Mouse (Mus musculus) olfactory bulb, adult 2 months (tissue): ENCODE results near the gene Cnot9.

Source experiments
- CTCF ChIP-seq: fragments of 200-500 bp; IDR thresholded peaks from 2 replicates; pipeline ENCODE4 v1.5.1; 2012; ENCODE audit warnings: low read depth, mild to moderate bottlenecking, low read length, moderate library complexity; ENCODE audit not compliant: insufficient read depth
- POLR2A ChIP-seq: fragments of 200-500 bp; IDR thresholded peaks from 2 replicates; pipeline ENCODE4 v1.6.1; 2012; ENCODE audit warnings: mild to moderate bottlenecking, low read depth, low read length, moderate library complexity; ENCODE audit not compliant: insufficient read depth

GRCm38 (mm10) chr1:74544184-74544583 lies 38.3 kb downstream of the Cnot9 start, which contains the start of gene Usp37:
- no peak for TF ChIP-seq CTCF
- no peak for TF ChIP-seq POLR2A
